Mouse (Mus musculus) forebrain, postnatal 0 days (tissue): Measurements from ENCODE around the gene Fut9. TPM values are rescaled to one million over a fixed set of nuclear protein-coding genes. Genes with fewer than 3 reads are reported as not detected.

Experiments
- ATAC-seq: fragments of 200-750 bp; cut with Nextera tagmentation; 2 replicates; pipeline ENCODE4 v1.8.0; 2017; ENCODE audit warnings: mild to moderate bottlenecking, moderate library complexity
- DNase-seq: peaks from one replicate; pipeline ENCODE4 v3.0.0-alpha.2; 2015
- H3K27ac ChIP-seq: fragments of 300-500 bp; sonication (generic); 2 replicates; pipeline ENCODE4 v1.5.1; 2014; ENCODE audit warnings: low read depth, mild to moderate bottlenecking, antibody characterized with exemption, low read length, moderate library complexity, mixed read lengths
- H3K27me3 ChIP-seq: fragments of 300-500 bp; sonication (generic); 2 replicates; pipeline ENCODE4 v1.6.1; 2014; ENCODE audit warnings: mild to moderate bottlenecking, low read length, mixed read lengths; ENCODE audit not compliant: insufficient read depth
- H3K36me3 ChIP-seq: fragments of 300-500 bp; sonication (generic); 2 replicates; pipeline ENCODE4 v1.6.1; 2014; ENCODE audit warnings: mild to moderate bottlenecking, moderate library complexity; ENCODE audit not compliant: insufficient read depth
- H3K4me1 ChIP-seq: fragments of 300-500 bp; sonication (generic); 2 replicates; pipeline ENCODE4 v1.6.1; 2014; ENCODE audit warnings: antibody characterized with exemption; ENCODE audit not compliant: insufficient read depth
- H3K4me2 ChIP-seq: fragments of 300-500 bp; sonication (generic); 2 replicates; pipeline ENCODE4 v1.6.1; 2014; ENCODE audit warnings: low read depth, mild to moderate bottlenecking, moderate library complexity
- H3K4me3 ChIP-seq: fragments of 300-500 bp; sonication (generic); 2 replicates; pipeline ENCODE4 v1.5.1; 2014; ENCODE audit warnings: low read depth, low read length, mixed read lengths
- H3K9ac ChIP-seq: fragments of 300-500 bp; sonication (generic); 2 replicates; pipeline ENCODE4 v1.6.1; 2014; ENCODE audit warnings: mild to moderate bottlenecking
- H3K9me3 ChIP-seq: fragments of 300-500 bp; sonication (generic); 2 replicates; pipeline ENCODE4 v1.6.1; 2016; ENCODE audit warnings: low read length
- CTCF ChIP-seq: sonication (generic); IDR thresholded peaks from 2 replicates; pipeline ENCODE4 v1.5.1; 2016; ENCODE audit warnings: antibody characterized with exemption, control low read depth, low read depth
- WGBS: fragments of 180-500 bp; shearing (Covaris S2); extraction: QIAGEN DNeasy Blood & Tissue Kit; methylation state at CpG from one replicate; pipeline ENCODE4 v1.1.7; 2014; 5-methylcytosine and 5-hydroxymethylcytosine counted together
- polyA plus RNA-seq: library from polyadenylated mRNA; unstranded; fragments of >200 nt; fragmentation: Nextera tagmentation; extraction: Ambion mirVana; gene quantifications from 2 replicates; pipeline ENCODE4 v1.2.1, GENCODE M21; 2015
- total RNA-seq: library from RNA; depleted of rRNA; stranded (reverse); fragments of >200 nt; gene quantifications from 2 replicates; pipeline ENCODE4 v1.2.3, GENCODE M21; 2014

Fut9 gene
- total and polyA plus RNA-seq, 2 experiments from 2014 or later, result 19.3 to 46.6 TPM

DNA sequence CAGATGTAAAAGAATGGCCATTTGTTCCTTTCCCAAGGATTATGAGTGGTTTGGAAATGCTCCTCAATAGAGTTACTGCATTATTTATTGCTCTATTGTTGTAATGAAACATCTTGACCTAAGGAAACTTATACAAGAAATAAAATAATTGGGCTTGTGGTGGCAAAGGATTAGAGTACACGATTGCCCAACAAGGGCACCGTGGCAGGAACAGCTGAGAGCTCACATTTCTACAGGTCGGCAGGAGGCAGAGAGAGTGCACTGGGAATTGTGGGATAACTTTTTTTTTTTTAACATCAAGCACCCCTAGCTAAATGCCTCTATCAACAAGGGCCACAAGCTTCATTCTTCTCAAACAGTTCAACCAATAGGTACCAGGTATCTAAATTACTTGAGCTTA, 148.1 kb downstream of the Fut9 start:
- Histone ChIP-seq H3K27me3 (no peaks in the 10 kb centered on the region), H3K4me2 (no peak overlapping the region), H3K36me3 (no peaks in the 10 kb centered on the region), H3K9me3 (no peaks in the 10 kb centered on the region), H3K4me1 (no peaks in the 10 kb centered on the region), H3K27ac (no peak overlapping the region), H3K9ac (no peak overlapping the region), H3K4me3 (no peak overlapping the region)
- no peak for DNase-seq
- no peak for TF ChIP-seq CTCF
- ATAC-seq, result no peak
- 78% methylated on average over 3 of the region's 3 CpGs for WGBS

DNA sequence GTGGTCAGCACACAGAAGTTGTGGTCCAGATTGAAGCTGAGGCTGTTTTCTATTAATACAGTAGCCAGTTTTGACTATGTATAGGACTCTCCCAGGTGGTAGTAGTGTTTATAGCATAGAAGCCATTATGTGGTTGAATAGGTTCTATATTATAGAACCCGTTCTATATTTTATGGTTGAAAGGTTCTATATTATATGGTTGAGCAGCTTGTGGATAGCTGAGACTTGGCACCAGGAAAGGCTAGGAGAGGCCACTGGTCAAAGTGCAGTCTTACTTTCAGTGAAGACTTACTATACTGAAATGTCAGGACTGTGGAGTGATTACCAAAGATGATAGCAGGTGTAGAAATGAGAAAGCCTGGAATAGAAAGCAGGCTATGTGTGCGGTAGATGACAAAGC, 151.9 kb downstream of the Fut9 start:
- Histone ChIP-seq H3K27me3 (no peaks in the 10 kb centered on the region), H3K27ac (no peak overlapping the region), H3K4me2 (no peak overlapping the region), H3K9ac (no peak overlapping the region), H3K4me1 (no peaks in the 10 kb centered on the region), H3K4me3 (no peak overlapping the region), H3K9me3 (no peaks in the 10 kb centered on the region), H3K36me3 (no peaks in the 10 kb centered on the region)
- 86% methylated on average over 2 of the region's 2 CpGs for WGBS
- ATAC-seq (no peak), DNase-seq (no peak)
- no peak for TF ChIP-seq CTCF

DNA sequence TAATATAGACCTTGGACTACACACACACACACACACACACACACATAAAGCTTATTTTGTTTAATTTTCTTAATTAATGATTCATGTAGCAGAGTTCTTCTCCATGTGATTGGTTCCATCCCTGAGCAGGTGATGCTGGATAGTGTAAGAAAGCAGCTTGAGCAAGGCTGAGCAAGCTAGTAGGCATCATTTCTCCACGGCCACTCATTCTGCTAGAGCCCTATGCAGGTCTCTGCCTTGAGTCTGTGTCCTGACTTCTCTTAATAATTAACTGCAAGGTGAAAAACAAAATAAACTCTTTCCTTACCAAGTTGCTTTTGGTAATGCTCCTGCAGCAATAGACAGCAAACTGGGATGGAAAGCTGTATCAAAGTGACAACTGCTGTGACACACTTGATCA, 152.5 kb downstream of the Fut9 start:
- H3K27ac ChIP-seq, result no peak overlapping the region
- no peak for ATAC-seq

GRCm38 (mm10) chr4:25645580-25645979, 154.5 kb downstream of the Fut9 start:
- H3K4me3 ChIP-seq, result no peak overlapping the region
- H3K27me3 ChIP-seq, result no peaks in the 10 kb centered on the region
- TF ChIP-seq CTCF, result no peak
- no peak overlapping the region for H3K4me2 ChIP-seq
- DNase-seq (no peak), ATAC-seq (no peak)
- H3K36me3 ChIP-seq, result no peaks in the 10 kb centered on the region
- H3K9me3 ChIP-seq, result no peaks in the 10 kb centered on the region
- 91% methylated on average over 2 of the region's 2 CpGs for WGBS
- no peak overlapping the region for H3K9ac ChIP-seq
- no peak overlapping the region for H3K27ac ChIP-seq
- H3K4me1 ChIP-seq, result no peaks in the 10 kb centered on the region

More for the DNA sequence above, 152.5 kb downstream of the Fut9 start:
- Histone ChIP-seq H3K36me3 (no peaks in the 10 kb centered on the region), H3K4me1 (no peaks in the 10 kb centered on the region), H3K27me3 (no peaks in the 10 kb centered on the region), H3K9me3 (no peaks in the 10 kb centered on the region), H3K9ac (no peak overlapping the region), H3K4me3 (no peak overlapping the region), H3K4me2 (no peak overlapping the region)
- DNase-seq, result no peak
- TF ChIP-seq CTCF, result no peak
- 88% methylated on average over 1 of the region's 1 CpGs for WGBS

DNA sequence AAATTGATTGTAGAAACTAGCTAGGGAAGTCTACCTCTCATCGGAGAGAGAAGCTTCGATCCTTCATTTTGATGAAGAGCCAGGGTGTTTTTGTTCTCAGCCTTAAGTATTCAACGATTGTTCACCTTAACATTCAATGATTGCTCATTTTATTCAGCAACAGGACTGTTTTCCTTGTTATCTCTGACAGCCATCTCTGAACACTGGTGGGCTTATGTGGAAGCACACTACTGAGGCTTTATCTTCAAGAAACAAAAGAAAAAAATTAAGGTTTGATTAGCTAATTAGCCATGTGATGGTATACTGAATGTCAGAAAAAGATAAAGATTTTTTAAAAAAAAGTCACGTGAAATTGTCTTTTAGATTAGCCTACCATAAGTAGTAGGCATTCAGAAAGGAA, 158.1 kb downstream of the Fut9 start:
- no peak overlapping the region for H3K4me3 ChIP-seq
- H3K9ac ChIP-seq, result no peak overlapping the region
- DNase-seq, result no peak
- no peaks in the 10 kb centered on the region for H3K27me3 ChIP-seq
- no peaks in the 10 kb centered on the region for H3K4me1 ChIP-seq
- WGBS, result 73% methylated on average over 4 of the region's 4 CpGs
- H3K9me3 ChIP-seq, result no peaks in the 10 kb centered on the region
- no peak for ATAC-seq
- no peaks in the 10 kb centered on the region for H3K36me3 ChIP-seq
- no peak overlapping the region for H3K27ac ChIP-seq
- TF ChIP-seq CTCF, result no peak
- H3K4me2 ChIP-seq, result no peak overlapping the region

DNA sequence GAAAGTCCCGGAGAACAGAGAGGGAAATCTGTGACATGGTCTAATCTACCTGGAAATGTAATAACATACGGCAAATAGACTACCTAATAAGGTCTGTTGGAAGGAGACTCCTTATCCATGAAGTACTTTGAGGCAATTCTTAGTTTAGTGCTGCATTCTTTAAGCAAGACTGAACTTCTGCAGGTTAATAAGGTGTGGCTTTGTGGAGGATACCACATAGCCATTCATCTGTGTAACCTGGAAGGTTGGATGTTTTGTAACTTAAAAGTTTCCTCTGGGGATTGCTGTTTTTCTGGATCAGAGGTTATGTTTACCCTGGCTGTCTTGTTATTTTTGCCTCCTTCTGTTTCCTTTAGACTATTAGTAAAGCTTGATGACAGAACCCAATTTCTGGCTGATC, 166.8 kb downstream of the Fut9 start:
- ATAC-seq, result no peak
- 87% methylated on average over 2 of the region's 2 CpGs for WGBS
- no peak overlapping the region for H3K4me3 ChIP-seq
- no peaks in the 10 kb centered on the region for H3K9me3 ChIP-seq
- TF ChIP-seq CTCF, result no peak
- no peak for DNase-seq
- H3K4me2 ChIP-seq, result no peak overlapping the region
- H3K9ac ChIP-seq, result no peak overlapping the region
- H3K4me1 ChIP-seq, result no peaks in the 10 kb centered on the region
- H3K27ac ChIP-seq, result no peak overlapping the region
- H3K36me3 ChIP-seq, result no peaks in the 10 kb centered on the region
- H3K27me3 ChIP-seq, result no peaks in the 10 kb centered on the region

- Histone ChIP-seq H3K27ac (no peak overlapping the region), H3K9me3 (no peaks in the 10 kb centered on the region), H3K27me3 (no peaks in the 10 kb centered on the region), H3K4me2 (no peak overlapping the region), H3K4me3 (no peak overlapping the region), H3K36me3 (no peaks in the 10 kb centered on the region), H3K9ac (no peak overlapping the region), H3K4me1 (no peaks in the 10 kb centered on the region)
- 0 out of 2 replicates have a peak, but pooled peaks have one; percentile 9 for ATAC-seq
- no peak for DNase-seq
- TF ChIP-seq CTCF, result no peak
- 38% methylated on average over 5 of the region's 5 CpGs for WGBS
Observed at GRCm38 (mm10) chr4:25628113-25628512, 171.9 kb downstream of the Fut9 start.

DNA sequence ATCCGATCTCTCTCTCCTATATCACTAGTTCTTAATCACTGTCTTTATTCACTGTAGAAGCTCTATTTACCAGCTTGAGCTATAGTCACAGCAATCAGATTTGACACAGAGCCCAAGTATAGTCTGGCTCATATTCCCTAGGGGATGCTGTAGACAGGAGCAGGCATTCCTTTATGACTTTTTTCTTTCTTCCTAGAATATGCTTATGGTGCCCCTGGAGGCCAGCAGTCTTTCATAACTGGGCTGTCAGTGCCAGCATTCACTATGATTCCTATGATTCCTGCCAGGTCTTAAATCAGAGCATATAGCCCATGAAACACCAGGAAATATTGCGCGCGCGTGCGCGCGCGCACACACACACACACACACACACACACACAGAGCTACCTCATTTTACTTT, 172.6 kb downstream of the Fut9 start:
- peak; percentile 60 for DNase-seq
- WGBS, result 39% methylated on average over 9 of the region's 9 CpGs
- no peak overlapping the region; the same call in 1 of the 2 replicates for H3K27ac ChIP-seq
- TF ChIP-seq CTCF, result peak; percentile 42
- no peak overlapping the region for H3K9ac ChIP-seq
- no peak overlapping the region for H3K4me2 ChIP-seq
- H3K27me3 ChIP-seq, result no peaks in the 10 kb centered on the region
- ATAC-seq, result peak; percentile 87
- H3K4me1 ChIP-seq, result no peaks in the 10 kb centered on the region
- H3K36me3 ChIP-seq, result no peaks in the 10 kb centered on the region
- H3K4me3 ChIP-seq, result no peak overlapping the region
- no peaks in the 10 kb centered on the region for H3K9me3 ChIP-seq
